Mouse (Mus musculus): ENCODE data around the gene Adgre1. TPM values are rescaled to one million over a fixed set of nuclear protein-coding genes. Genes with fewer than 3 reads are reported as not detected.

Adgre1 gene
- polyA plus RNA-seq, 1 experiment from 2014 or later = 3.9 TPM

GRCm38 (mm10) chr17:57341568-57341967 is 16.9 kb upstream of the Adgre1 start:
- Histone ChIP-seq H3K27me3 (replicated peaks) (no peaks in the 10 kb centered on the region), H3K9ac (replicated peaks) (no peak overlapping the region), H3K4me3 (replicated peaks) (no peak overlapping the region), H3K9me3 (replicated peaks) (no peaks in the 10 kb centered on the region), H3K4me2 (no peak overlapping the region), H3K4me1 (no peaks in the 10 kb centered on the region), H3K36me3 (no peaks in the 10 kb centered on the region), H3K27ac (replicated peaks) (no peak overlapping the region)
- WGBS = 84% methylated on average over 4 of the region's 4 CpGs
- no peak for ATAC-seq (ENCODE audit: low FRiP score)

- no peak overlapping the region for H3K27ac ChIP-seq (replicated peaks)
- H3K9me3 ChIP-seq (replicated peaks) = no peaks in the 10 kb centered on the region
- H3K27me3 ChIP-seq (replicated peaks) = no peaks in the 10 kb centered on the region
- ATAC-seq (ENCODE audit: low FRiP score) = no peak
- H3K36me3 ChIP-seq = no peaks in the 10 kb centered on the region
- H3K4me2 ChIP-seq = no peak overlapping the region
- 78% methylated on average over 2 of the region's 2 CpGs for WGBS
- no peak overlapping the region for H3K9ac ChIP-seq (replicated peaks)
- no peak overlapping the region for H3K4me3 ChIP-seq (replicated peaks)
- no peaks in the 10 kb centered on the region for H3K4me1 ChIP-seq
These were observed 14.3 kb upstream of the Adgre1 start for GRCm38 (mm10) chr17:57344029-57344707.

GRCm38 (mm10) chr17:57347017-57347416 is 11.5 kb upstream of the Adgre1 start:
- no peak overlapping the region for H3K27ac ChIP-seq (replicated peaks)
- H3K9ac ChIP-seq (replicated peaks) = no peak overlapping the region
- 76% methylated on average over 6 of the region's 6 CpGs for WGBS
- no peak for ATAC-seq (ENCODE audit: low FRiP score)
- H3K4me2 ChIP-seq = no peak overlapping the region
- H3K36me3 ChIP-seq = no peaks in the 10 kb centered on the region
- H3K9me3 ChIP-seq (replicated peaks) = no peaks in the 10 kb centered on the region
- no peaks in the 10 kb centered on the region for H3K27me3 ChIP-seq (replicated peaks)
- no peak overlapping the region for H3K4me3 ChIP-seq (replicated peaks)
- H3K4me1 ChIP-seq = no peaks in the 10 kb centered on the region

GRCm38 (mm10) chr17:57347781-57348180 is 10.7 kb upstream of the Adgre1 start:
- no peak for ATAC-seq (ENCODE audit: low FRiP score)
- Histone ChIP-seq H3K4me2 (no peak overlapping the region), H3K27ac (replicated peaks) (no peak overlapping the region), H3K4me3 (replicated peaks) (no peak overlapping the region), H3K4me1 (no peaks in the 10 kb centered on the region), H3K27me3 (replicated peaks) (no peaks in the 10 kb centered on the region), H3K36me3 (no peaks in the 10 kb centered on the region), H3K9ac (replicated peaks) (no peak overlapping the region), H3K9me3 (replicated peaks) (no peaks in the 10 kb centered on the region)
- WGBS = 89% methylated on average over 2 of the region's 2 CpGs

- Histone ChIP-seq H3K9me3 (replicated peaks) (no peaks in the 10 kb centered on the region), H3K4me2 (no peak overlapping the region), H3K4me3 (replicated peaks) (no peak overlapping the region), H3K36me3 (no peaks in the 10 kb centered on the region), H3K27ac (replicated peaks) (no peak overlapping the region), H3K27me3 (replicated peaks) (no peaks in the 10 kb centered on the region), H3K9ac (replicated peaks) (no peak overlapping the region), H3K4me1 (no peaks in the 10 kb centered on the region)
- ATAC-seq (ENCODE audit: low FRiP score) = no peak
- WGBS = 68% methylated on average over 5 of the region's 5 CpGs
These were observed 9.4 kb upstream of the Adgre1 start for GRCm38 (mm10) chr17:57349067-57349466.

- 90% methylated on average over 5 of the region's 5 CpGs for WGBS
- H3K36me3 ChIP-seq = no peaks in the 10 kb centered on the region
- H3K27ac ChIP-seq (replicated peaks) = no peak overlapping the region
- H3K27me3 ChIP-seq (replicated peaks) = no peaks in the 10 kb centered on the region
- no peaks in the 10 kb centered on the region for H3K4me1 ChIP-seq
- H3K4me2 ChIP-seq = no peak overlapping the region
- H3K9ac ChIP-seq (replicated peaks) = no peak overlapping the region
- no peaks in the 10 kb centered on the region for H3K9me3 ChIP-seq (replicated peaks)
- ATAC-seq (ENCODE audit: low FRiP score) = no peak
- H3K4me3 ChIP-seq (replicated peaks) = no peak overlapping the region
These were observed 8.3 kb upstream of the Adgre1 start for GRCm38 (mm10) chr17:57350212-57350611.

GRCm38 (mm10) chr17:57351107-57351506 is 7.4 kb upstream of the Adgre1 start:
- Histone ChIP-seq H3K4me1 (no peaks in the 10 kb centered on the region), H3K4me2 (no peak overlapping the region), H3K9me3 (replicated peaks) (no peaks in the 10 kb centered on the region), H3K36me3 (no peaks in the 10 kb centered on the region), H3K4me3 (replicated peaks) (no peak overlapping the region), H3K27ac (replicated peaks) (no peak overlapping the region), H3K27me3 (replicated peaks) (no peaks in the 10 kb centered on the region), H3K9ac (replicated peaks) (no peak overlapping the region)
- no peak for ATAC-seq (ENCODE audit: low FRiP score)
- 90% methylated on average over 9 of the region's 9 CpGs for WGBS

GRCm38 (mm10) chr17:57359485-57360241 is 1.2 kb downstream of the Adgre1 start:
- Histone ChIP-seq H3K9me3 (replicated peaks) (no peaks in the 10 kb centered on the region), H3K36me3 (no peaks in the 10 kb centered on the region), H3K4me3 (replicated peaks) (no peak overlapping the region), H3K4me2 (no peak overlapping the region), H3K27me3 (replicated peaks) (no peaks in the 10 kb centered on the region), H3K4me1 (no peaks in the 10 kb centered on the region), H3K9ac (replicated peaks) (no peak overlapping the region), H3K27ac (replicated peaks) (no peak overlapping the region)
- no peak for ATAC-seq (ENCODE audit: low FRiP score)
- WGBS = 91% methylated on average over 11 of the region's 11 CpGs

Other genes with a start within 250 kb of the Adgre1 start
- 1.7 and 1.8 TPM in 2 replicates for gene Cd70, start 208.9 kb upstream of the Adgre1 start, polyA plus RNA-seq (2015; fragmentation: Nextera tagmentation; extraction: Ambion mirVana)
- gene Tnfsf14, start 164.5 kb upstream of the Adgre1 start, polyA plus RNA-seq (2015; fragmentation: Nextera tagmentation; extraction: Ambion mirVana) = 0.37 TPM in 1 of 2 replicates, not detected in the other
- 3.7 and 4.0 TPM in 2 replicates for gene C3, start 130.6 kb upstream of the Adgre1 start, polyA plus RNA-seq (2015; fragmentation: Nextera tagmentation; extraction: Ambion mirVana)
- 23.3 and 27.6 TPM in 2 replicates for gene Gpr108, start 110.2 kb upstream of the Adgre1 start, polyA plus RNA-seq (2015; fragmentation: Nextera tagmentation; extraction: Ambion mirVana)
- 9.3 and 15.9 TPM in 2 replicates for gene Trip10, start 109.2 kb upstream of the Adgre1 start, polyA plus RNA-seq (2015; fragmentation: Nextera tagmentation; extraction: Ambion mirVana)
- 1.6 and 10.9 TPM in 2 replicates for gene Vav1, start 79.6 kb upstream of the Adgre1 start, polyA plus RNA-seq (2015; fragmentation: Nextera tagmentation; extraction: Ambion mirVana)
- not detected in 2 replicates for gene Vmn2r120, start 186.8 kb downstream of the Adgre1 start, polyA plus RNA-seq (2015; fragmentation: Nextera tagmentation; extraction: Ambion mirVana)

Data from neural tube, embryonic 15.5 days (tissue).